Mouse (Mus musculus) liver, postnatal 0 days (tissue): ENCODE data around the gene S1pr3. TPM values are rescaled to one million over a fixed set of nuclear protein-coding genes. Genes with fewer than 3 reads are reported as not detected.

Experiments used
- ATAC-seq: fragments of 200-750 bp; cut with Nextera tagmentation; 2 replicates; pipeline ENCODE4 v1.8.0; 2017; ENCODE audit warnings: mild to moderate bottlenecking, moderate library complexity
- DNase-seq: peaks from one replicate; pipeline ENCODE4 v3.0.0-alpha.2; 2016
- H3K27ac ChIP-seq: fragments of 300-500 bp; sonication (generic); 2 replicates; pipeline ENCODE4 v1.5.1; 2014; ENCODE audit warnings: antibody characterized with exemption, moderate library complexity, mild to moderate bottlenecking, low read depth
- H3K27me3 ChIP-seq: fragments of 300-500 bp; sonication (generic); 2 replicates; pipeline ENCODE4 v1.6.1; 2014; ENCODE audit warnings: low read length, control low read depth, mixed read lengths; ENCODE audit not compliant: insufficient read depth
- H3K36me3 ChIP-seq: fragments of 300-500 bp; sonication (generic); replicated peaks from 2 replicates; pipeline ENCODE4 v1.6.1; 2014; ENCODE audit warnings: mild to moderate bottlenecking, control low read depth, low read length, moderate library complexity, mixed read lengths; ENCODE audit not compliant: insufficient read depth
- H3K4me1 ChIP-seq: fragments of 300-500 bp; sonication (generic); 2 replicates; pipeline ENCODE4 v1.6.1; 2014; ENCODE audit warnings: antibody characterized with exemption, mild to moderate bottlenecking, control low read depth; ENCODE audit not compliant: insufficient read depth
- H3K4me2 ChIP-seq: fragments of 300-500 bp; sonication (generic); 2 replicates; pipeline ENCODE4 v1.6.1; 2014; ENCODE audit warnings: low read depth, mild to moderate bottlenecking, low read length, moderate library complexity, mixed read lengths
- H3K4me3 ChIP-seq: fragments of 300-500 bp; sonication (generic); 2 replicates; pipeline ENCODE4 v1.5.1; 2014; ENCODE audit warnings: low read depth, low read length
- H3K9ac ChIP-seq: fragments of 300-500 bp; sonication (generic); replicated peaks from 2 replicates; pipeline ENCODE4 v1.6.1; 2014; ENCODE audit warnings: mild to moderate bottlenecking, moderate library complexity
- H3K9me3 ChIP-seq: fragments of 300-500 bp; sonication (generic); 2 replicates; pipeline ENCODE4 v1.6.1; 2016; ENCODE audit warnings: mild to moderate bottlenecking, control low read depth, low read length, mixed read lengths
- CTCF ChIP-seq: sonication (generic); IDR thresholded peaks from 2 replicates; pipeline ENCODE4 v1.5.1; 2016; ENCODE audit warnings: antibody characterized with exemption, low read depth
- EP300 ChIP-seq: IDR thresholded peaks from 2 replicates; pipeline ENCODE4 v1.6.1; 2016; ENCODE audit warnings: antibody characterized with exemption, low read depth, mild to moderate bottlenecking
- WGBS: fragments of 180-500 bp; shearing (Covaris S2); extraction: QIAGEN DNeasy Blood & Tissue Kit; methylation state at CpG from one replicate; pipeline ENCODE4 v1.1.7; 2014; ENCODE audit not compliant: insufficient replicate concordance; 5-methylcytosine and 5-hydroxymethylcytosine counted together
- polyA plus RNA-seq: library from polyadenylated mRNA; unstranded; fragments of >200 nt; fragmentation: Nextera tagmentation; extraction: Ambion mirVana; gene quantifications from 2 replicates; pipeline ENCODE4 v1.2.1, GENCODE M21; 2015

S1pr3 gene
- polyA plus RNA-seq, 1 experiment from 2014 or later, result 1.4 TPM

DNA sequence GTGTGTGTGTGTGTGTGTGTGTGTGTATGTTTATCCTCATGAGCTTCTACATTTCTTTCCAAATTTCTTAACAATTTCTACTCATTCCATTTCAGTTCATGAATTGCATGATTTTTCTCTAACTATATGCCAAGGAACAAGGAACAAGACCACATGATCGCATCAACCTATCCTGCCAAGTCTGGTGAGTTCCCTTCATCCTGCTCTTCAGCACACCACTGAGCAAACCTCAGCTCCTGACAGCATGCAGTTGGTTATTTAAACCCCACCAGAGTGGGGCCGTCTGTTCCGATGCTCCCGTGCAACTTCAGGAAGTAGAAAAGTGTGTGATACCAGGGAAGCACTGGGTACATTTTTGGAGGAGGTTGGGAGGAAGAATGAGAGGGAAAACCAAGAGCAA lies 38.1 kb downstream of the S1pr3 start:
- H3K9ac ChIP-seq, result no peak overlapping the region
- no peaks in the 10 kb centered on the region for H3K36me3 ChIP-seq
- H3K27ac ChIP-seq, result no peak overlapping the region
- no peak overlapping the region for H3K4me2 ChIP-seq
- TF ChIP-seq EP300 (no peak), CTCF (no peak)
- no peak overlapping the region for H3K4me3 ChIP-seq
- ATAC-seq (no peak), DNase-seq (no peak)
- H3K4me1 ChIP-seq, result no peaks in the 10 kb centered on the region
- WGBS, result 57% methylated on average over 4 of the region's 4 CpGs
- no peaks in the 10 kb centered on the region for H3K9me3 ChIP-seq
- H3K27me3 ChIP-seq, result no peaks in the 10 kb centered on the region

DNA sequence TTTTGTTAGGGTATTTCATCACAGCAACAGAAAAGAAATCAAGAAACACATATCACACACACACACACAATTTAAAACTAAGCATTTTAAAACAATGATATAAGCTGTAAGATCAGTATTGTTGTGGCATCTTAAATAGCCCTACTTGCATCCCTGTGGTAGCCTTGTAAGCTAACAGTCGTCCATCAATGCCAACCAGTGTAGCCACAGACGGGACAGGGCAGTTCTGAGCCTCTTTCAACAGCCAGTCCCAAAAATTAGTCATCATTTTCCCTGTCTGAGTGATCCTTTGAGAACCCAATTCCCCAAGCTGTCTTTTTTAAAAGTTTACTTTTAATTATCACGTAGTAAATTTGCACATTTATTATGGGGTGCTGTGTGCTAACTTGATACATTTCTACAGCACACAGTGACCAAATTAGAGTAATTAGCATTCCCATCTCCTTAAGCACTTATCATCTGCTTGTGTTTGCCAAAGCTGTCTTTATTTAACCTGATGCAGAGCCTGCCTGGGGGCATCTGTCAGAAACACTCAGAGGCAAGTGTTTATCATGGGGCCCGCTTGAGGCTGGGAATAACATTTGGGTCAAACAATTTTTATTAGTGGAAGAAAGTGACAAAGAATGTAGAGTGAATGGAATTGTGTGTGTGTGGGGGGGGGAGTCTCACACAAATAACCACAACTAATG lies 47.9 kb downstream of the S1pr3 start:
- Histone ChIP-seq H3K36me3 (no peaks in the 10 kb centered on the region), H3K9ac (no peak overlapping the region), H3K9me3 (no peaks in the 10 kb centered on the region), H3K4me2 (no peak overlapping the region), H3K27me3 (no peaks in the 10 kb centered on the region), H3K27ac (no peak overlapping the region), H3K4me1 (no peaks in the 10 kb centered on the region), H3K4me3 (no peak overlapping the region)
- 32% methylated on average over 4 of the region's 4 CpGs for WGBS
- TF ChIP-seq CTCF (no peak), EP300 (no peak)
- ATAC-seq (no peak), DNase-seq (no peak)

DNA sequence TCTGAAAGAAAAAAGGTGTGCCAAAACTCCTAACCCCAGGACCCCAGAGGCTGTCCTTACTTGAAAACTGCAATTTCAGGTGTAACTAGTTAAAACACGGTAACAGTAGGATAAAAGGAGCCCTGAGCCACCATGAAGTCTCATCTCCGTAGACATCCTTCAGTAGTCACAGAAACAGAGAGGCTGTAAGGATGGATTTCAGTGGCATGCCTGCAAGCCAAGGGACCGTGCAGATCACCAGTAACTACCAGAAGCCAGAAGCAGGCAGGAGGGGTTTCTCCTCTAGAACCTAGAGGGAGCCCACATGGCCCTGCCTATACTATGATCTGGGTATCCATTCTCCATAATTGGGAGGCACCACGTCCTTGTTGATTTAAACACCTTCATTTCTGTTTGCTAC lies 55.9 kb downstream of the S1pr3 start:
- H3K4me3 ChIP-seq, result no peak overlapping the region
- TF ChIP-seq CTCF, result no peak
- TF ChIP-seq EP300, result no peak
- no peaks in the 10 kb centered on the region for H3K9me3 ChIP-seq
- no peaks in the 10 kb centered on the region for H3K36me3 ChIP-seq
- ATAC-seq (no peak), DNase-seq (no peak)
- H3K27ac ChIP-seq, result no peak overlapping the region
- no peak overlapping the region for H3K9ac ChIP-seq
- 62% methylated on average over 4 of the region's 4 CpGs for WGBS
- H3K4me1 ChIP-seq, result no peaks in the 10 kb centered on the region
- H3K4me2 ChIP-seq, result no peak overlapping the region
- H3K27me3 ChIP-seq, result no peaks in the 10 kb centered on the region

DNA sequence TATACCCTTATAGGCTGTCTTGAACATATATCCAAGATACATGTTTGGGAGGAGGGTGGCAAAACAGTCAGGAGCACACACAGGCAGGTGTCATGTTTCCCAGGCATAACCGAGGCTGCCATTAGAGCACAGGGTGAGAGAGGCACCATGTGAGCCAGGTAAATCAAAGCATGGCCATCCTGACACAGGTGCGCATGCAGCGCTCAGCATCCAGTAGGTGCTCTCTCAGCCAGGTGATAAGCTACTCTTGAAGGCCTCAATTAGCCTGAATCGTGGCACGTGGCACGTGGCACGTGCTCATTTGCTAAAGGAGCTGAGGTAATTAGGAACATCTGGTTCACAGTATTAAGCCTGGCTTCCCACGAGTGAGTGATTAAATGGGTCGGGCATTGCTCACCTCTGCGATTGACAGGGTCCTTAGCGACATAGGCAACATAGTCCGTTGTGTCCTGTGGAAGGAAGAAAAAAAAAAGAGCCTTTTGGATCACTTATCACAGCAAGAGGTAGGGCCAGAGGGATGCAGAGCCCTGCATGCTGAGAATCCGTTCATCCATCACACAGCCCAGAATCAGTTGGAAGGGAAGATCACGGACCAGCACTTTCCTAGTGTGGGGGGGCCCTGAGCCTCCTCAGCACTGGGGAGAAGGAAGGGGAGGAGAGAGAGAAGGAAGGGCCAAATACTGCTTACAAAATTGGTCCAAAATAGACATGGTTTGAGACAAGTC lies 57.8 kb downstream of the S1pr3 start:
- H3K9ac ChIP-seq, result no peak overlapping the region
- H3K36me3 ChIP-seq, result no peaks in the 10 kb centered on the region
- no peaks in the 10 kb centered on the region for H3K4me1 ChIP-seq
- no peak for DNase-seq
- no peak overlapping the region for H3K4me2 ChIP-seq
- no peak overlapping the region for H3K27ac ChIP-seq
- WGBS, result 77% methylated on average over 14 of the region's 14 CpGs
- TF ChIP-seq EP300 (no peak), CTCF (no peak)
- H3K4me3 ChIP-seq, result no peak overlapping the region
- no peak for ATAC-seq
- H3K9me3 ChIP-seq, result no peaks in the 10 kb centered on the region
- H3K27me3 ChIP-seq, result no peaks in the 10 kb centered on the region

DNA sequence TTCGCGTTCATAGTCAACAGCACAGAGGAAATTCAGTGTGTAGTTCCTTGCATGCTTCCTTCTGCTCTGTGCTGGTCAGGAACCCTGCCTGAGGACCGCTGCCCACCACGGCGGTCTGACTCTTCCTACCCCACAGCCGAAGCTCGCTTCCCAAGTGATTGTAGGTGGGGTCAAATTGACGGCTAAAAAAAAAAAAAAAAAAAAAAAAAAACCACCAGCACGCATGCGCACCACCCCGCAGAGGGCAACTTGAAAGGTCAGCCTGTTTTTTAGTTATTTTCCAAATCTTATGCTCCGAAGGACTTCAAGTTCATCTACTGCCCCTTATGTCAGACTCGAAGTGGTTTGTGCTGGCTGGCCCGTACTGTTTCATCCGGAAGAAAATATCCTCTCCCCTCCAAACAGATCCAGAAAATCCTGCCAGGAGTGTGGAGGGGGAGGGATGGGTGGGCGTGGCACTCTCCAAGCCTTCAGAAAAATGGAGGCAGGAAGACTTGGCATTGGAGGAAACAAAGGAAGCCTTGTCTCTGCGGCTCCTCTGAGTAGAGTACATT lies 60.3 kb downstream of the S1pr3 start:
- no peak for ATAC-seq
- Histone ChIP-seq H3K36me3 (no peaks in the 10 kb centered on the region), H3K9me3 (no peaks in the 10 kb centered on the region), H3K27ac (no peak overlapping the region), H3K27me3 (no peaks in the 10 kb centered on the region), H3K4me3 (no peak overlapping the region), H3K4me1 (no peaks in the 10 kb centered on the region), H3K9ac (no peak overlapping the region), H3K4me2 (no peak overlapping the region)
- TF ChIP-seq EP300 (no peak), CTCF (no peak)
- 65% methylated on average over 17 of the region's 17 CpGs for WGBS
- no peak for DNase-seq

Other genes with a start within 250 kb of the S1pr3 start
- 0.15 and 0.19 TPM in 2 replicates for gene Nxnl2, start 237.6 kb upstream of the S1pr3 start, polyA plus RNA-seq
- 0.07 TPM in 1 of 2 replicates, not detected in the other for gene Shc3, start 160.8 kb downstream of the S1pr3 start, polyA plus RNA-seq
- gene Cks2, start 236.6 kb downstream of the S1pr3 start, polyA plus RNA-seq, result 278 and 292 TPM in 2 replicates
- 11.1 and 12.2 TPM in 2 replicates for gene Secisbp2, start 243.1 kb downstream of the S1pr3 start, polyA plus RNA-seq